Mouse (Mus musculus): ENCODE data around the gene Siva1.
A peak's percentile ranks its signal among the peaks of the same experiment; 100 is the strongest.

The Siva1 gene

DNA sequence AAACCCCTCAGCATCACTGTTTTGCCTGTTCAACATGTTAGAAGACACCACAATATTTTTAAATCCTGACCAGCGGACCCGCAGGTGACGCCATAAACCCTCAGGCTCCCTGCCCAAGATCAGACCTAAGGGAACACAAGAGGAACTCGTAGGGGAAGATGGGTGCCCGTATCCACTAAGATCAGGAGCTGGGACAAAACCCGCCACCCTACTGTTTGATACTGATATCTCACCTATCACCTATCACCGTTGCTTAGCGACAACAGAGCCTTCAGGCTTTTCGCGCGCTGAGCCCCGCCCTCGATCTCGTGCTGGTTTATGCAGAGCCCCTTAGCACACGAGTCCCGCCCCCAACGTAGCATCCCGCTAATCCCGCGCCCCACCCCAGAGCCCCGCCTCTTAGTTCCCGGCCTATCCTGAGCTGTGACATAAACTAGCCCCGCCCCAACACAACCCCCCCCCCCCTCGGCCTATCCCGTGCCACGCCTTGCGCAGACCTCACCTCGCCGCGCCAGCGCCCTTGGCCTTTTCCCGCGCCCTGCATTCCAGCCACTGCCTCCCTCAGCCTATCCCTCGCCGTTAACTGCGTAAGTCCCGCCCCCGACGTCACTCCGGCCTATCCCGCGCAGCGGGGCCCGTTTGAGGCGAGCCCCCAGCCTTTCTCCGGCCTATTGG, at the start of gene Siva1:
Gene Siva1 (plus strand): TSS at position 500 of the 675 bp plus-strand sequence.
- DNase-seq (ENCODE audit: extremely low read depth, low read depth): peak; percentile 100

DNA sequence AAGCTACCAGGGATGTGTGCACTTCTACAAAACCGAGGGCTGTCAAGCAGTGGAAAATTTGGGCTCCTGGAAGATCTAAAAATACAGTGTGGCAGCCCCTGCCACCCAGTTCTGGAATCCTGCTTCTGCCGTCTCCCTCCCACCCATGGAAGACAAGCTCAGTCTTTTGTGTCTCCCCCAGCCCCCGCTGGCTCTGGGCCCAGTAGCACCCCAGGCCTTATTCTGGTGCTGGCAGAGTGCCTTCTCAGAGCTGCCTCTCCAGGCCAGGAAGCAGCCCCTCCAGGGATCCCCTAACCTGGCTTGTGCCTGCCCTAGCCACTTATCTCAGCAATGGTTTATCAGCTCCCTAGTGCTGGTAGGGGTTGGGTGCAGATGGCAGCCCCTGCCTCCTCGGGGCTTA, 49.5 kb upstream of the Siva1 start:
- DNase-seq (ENCODE audit: extremely low read depth, low read depth): peak; percentile 66

DNA sequence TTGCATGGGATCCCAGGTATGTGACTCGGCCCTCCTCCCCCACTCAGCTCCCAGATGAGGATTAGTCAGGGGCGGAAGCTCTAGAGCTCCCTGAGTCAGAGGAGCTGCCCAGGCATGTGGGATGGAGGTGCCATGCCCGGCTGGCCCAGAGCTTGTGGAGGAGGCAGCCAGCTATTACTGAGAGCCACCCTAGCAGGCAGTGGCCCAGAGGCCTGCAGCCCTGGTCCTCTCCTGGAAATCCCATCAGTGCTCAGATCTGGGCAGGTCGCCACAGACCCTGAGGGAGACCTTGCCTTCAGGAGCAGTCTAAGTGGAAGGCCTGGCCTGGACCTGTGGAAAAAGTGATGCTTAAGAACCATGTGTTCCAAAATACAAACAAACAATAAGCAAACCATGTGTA, 48.9 kb upstream of the Siva1 start:
- DNase-seq (ENCODE audit: extremely low read depth, low read depth): no peak

GRCm38 (mm10) chr12:112596454-112596853, 48.0 kb upstream of the Siva1 start:
- DNase-seq (ENCODE audit: extremely low read depth, low read depth): no peak

DNA sequence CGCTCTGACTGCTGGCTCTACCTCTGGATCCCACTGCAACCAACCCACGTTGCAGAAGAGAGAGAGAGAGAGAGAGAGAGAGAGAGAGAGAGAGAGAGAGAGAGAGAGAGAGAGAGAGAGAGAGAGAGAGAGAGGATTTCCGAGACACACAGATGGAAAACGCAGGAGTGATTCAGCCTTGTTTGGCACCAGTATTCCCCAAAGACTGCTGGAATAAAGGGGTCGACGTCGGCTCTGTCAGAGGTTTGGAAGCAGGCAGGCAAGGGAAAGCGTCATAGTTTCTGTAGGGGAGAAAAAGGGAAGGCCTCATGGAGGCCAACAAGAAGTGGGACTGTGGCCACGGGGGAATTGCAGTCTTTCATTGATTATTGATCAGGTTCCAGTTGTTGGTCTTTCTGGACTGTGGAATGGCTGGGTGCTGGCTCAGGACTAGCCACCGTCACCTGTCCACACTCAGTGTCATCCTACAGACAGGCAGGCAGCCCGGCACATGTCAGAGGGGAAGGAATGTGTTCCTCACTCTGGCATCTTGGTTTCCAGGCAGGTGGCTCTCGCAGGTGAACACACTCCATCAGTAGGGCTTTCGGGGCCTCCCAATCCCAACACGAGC, 47.5 kb upstream of the Siva1 start:
- no peak for DNase-seq (ENCODE audit: extremely low read depth, low read depth)

- DNase-seq (ENCODE audit: extremely low read depth, low read depth): no peak
These were observed 46.9 kb upstream of the Siva1 start for GRCm38 (mm10) chr12:112597618-112598017.

GRCm38 (mm10) chr12:112599198-112599597, 45.3 kb upstream of the Siva1 start:
- peak; percentile 100 for DNase-seq (ENCODE audit: extremely low read depth, low read depth)

DNA sequence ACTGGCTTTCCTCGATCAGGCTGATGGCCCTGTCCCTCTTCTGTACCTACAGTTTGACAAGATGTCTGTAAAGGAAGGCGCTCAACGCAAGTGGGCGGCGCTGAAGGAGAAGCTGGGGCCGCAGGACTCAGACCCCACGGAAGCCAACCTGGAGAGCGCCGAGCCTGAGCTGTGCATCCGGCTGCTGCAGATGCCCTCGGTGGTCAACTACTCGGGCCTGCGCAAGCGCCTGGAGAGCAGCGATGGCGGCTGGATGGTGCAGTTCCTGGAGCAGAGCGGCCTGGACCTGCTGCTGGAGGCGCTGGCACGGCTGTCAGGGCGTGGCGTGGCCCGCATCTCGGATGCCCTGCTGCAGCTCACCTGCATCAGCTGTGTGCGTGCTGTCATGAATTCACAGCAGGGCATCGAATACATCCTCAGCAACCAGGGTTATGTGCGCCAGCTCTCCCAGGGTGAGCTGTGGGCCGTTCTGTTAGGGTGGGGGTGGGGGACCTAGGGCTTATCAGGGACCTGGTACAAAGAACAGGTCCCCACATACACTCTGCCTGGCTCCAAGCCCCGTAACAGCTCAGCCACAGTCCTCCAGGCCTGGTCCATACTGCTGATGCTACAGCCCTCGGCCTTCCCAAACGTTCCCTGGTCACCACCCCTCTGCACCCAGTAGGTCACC, 44.4 kb upstream of the Siva1 start:
- no peak for DNase-seq (ENCODE audit: extremely low read depth, low read depth)

- DNase-seq (ENCODE audit: extremely low read depth, low read depth): no peak
These were observed 40.5 kb upstream of the Siva1 start for GRCm38 (mm10) chr12:112604022-112604421.

GRCm38 (mm10) chr12:112604709-112605649, 39.5 kb upstream of the Siva1 start:
- no peak for DNase-seq (ENCODE audit: extremely low read depth, low read depth)

GRCm38 (mm10) chr12:112605766-112606165, 38.7 kb upstream of the Siva1 start:
- peak; percentile 66 for DNase-seq (ENCODE audit: extremely low read depth, low read depth)

- no peak for DNase-seq (ENCODE audit: extremely low read depth, low read depth)
These were observed 37.5 kb upstream of the Siva1 start for GRCm38 (mm10) chr12:112606998-112607397.

- DNase-seq (ENCODE audit: extremely low read depth, low read depth): no peak
These were observed 35.4 kb upstream of the Siva1 start for GRCm38 (mm10) chr12:112609031-112609430.

DNA sequence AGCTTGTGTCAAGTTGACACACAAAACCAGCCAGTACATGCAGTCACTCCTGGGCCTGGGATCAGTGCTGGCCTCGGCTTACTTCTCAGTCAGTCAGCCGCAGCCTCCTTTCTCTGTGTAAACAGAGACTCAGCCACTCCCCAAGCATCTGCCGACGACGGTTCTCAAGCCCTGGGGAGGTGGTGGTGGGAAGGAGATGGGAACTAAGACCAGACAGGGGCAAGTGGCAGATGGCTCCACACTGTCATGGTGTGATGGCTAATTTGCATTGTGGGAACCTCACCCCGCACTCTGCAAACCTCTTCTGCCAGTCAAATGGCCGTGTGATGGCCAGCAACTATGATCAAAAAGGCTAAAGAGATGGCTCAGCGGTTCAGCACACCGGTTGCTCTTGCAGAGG, 27.8 kb upstream of the Siva1 start:
- no peak for DNase-seq (ENCODE audit: extremely low read depth, low read depth)

GRCm38 (mm10) chr12:112617184-112617583, 27.3 kb upstream of the Siva1 start:
- peak; percentile 85 for DNase-seq (ENCODE audit: extremely low read depth, low read depth)

- DNase-seq (ENCODE audit: extremely low read depth, low read depth): peak; percentile 99
These were observed 26.5 kb upstream of the Siva1 start for GRCm38 (mm10) chr12:112617898-112618380.

DNA sequence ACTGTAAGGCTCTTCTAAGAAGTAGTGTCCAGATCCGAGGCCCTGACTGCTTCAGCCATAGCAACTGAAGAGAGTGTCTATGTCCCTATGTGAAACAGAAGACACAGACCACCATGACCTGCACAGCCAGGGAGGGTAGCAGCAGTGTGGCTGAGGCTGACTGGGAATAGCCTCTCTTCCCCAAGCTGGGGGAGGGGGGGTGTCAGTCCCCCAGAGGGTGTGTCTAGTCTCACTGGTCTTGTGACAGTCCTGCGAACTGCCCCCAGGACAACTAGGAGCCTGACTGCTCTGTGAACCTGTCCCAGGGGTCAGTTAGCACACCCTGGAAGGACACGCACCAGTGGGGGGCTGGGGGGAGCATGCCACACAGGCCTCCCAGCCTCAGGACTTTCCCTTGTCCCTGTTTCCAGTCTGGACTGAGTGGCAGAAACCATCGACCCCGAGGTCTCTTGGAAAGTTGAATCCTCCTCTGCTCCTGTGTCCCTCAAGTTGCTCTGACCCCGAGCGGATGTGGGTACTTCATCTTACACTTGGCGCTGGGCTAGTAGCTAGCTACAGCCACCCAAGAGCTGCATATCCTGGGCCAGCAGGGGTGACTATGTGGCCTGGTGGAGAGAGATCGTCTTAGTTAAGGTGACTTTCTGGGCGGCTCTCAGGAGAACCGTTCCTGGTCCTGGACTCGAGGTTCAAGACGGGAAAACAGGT, 25.3 kb upstream of the Siva1 start:
- DNase-seq (ENCODE audit: extremely low read depth, low read depth): no peak

- DNase-seq (ENCODE audit: extremely low read depth, low read depth): peak; percentile 88
These were observed 24.7 kb upstream of the Siva1 start, which contains the start of gene Adssl1 for GRCm38 (mm10) chr12:112619686-112620353. Gene Adssl1, plus strand, starts transcription at chr12:112620045.

GRCm38 (mm10) chr12:112620354-112621061, 24.0 kb upstream of the Siva1 start:
- DNase-seq (ENCODE audit: extremely low read depth, low read depth): peak; percentile 49

Data from MEL-GATA-1-ER (cell line).